Mouse (Mus musculus) thymus, adult 2 months (tissue): ENCODE data around the gene Wapl.

Source experiments
- CTCF ChIP-seq: fragments of 200-500 bp; IDR thresholded peaks from 2 replicates; pipeline ENCODE4 v1.5.1; 2012; ENCODE audit warnings: mild to moderate bottlenecking, control low read depth, low read length, moderate library complexity, borderline replicate concordance; ENCODE audit not compliant: control insufficient read depth, poor library complexity, insufficient read depth; ENCODE audit errors: extremely low read depth
- POLR2A ChIP-seq: fragments of 200-500 bp; IDR thresholded peaks from 2 replicates; pipeline ENCODE4 v1.6.1; 2012; ENCODE audit warnings: mild to moderate bottlenecking, low read length, control low read depth, moderate library complexity; ENCODE audit not compliant: control insufficient read depth, poor library complexity, insufficient read depth; ENCODE audit errors: extremely low read depth

DNA sequence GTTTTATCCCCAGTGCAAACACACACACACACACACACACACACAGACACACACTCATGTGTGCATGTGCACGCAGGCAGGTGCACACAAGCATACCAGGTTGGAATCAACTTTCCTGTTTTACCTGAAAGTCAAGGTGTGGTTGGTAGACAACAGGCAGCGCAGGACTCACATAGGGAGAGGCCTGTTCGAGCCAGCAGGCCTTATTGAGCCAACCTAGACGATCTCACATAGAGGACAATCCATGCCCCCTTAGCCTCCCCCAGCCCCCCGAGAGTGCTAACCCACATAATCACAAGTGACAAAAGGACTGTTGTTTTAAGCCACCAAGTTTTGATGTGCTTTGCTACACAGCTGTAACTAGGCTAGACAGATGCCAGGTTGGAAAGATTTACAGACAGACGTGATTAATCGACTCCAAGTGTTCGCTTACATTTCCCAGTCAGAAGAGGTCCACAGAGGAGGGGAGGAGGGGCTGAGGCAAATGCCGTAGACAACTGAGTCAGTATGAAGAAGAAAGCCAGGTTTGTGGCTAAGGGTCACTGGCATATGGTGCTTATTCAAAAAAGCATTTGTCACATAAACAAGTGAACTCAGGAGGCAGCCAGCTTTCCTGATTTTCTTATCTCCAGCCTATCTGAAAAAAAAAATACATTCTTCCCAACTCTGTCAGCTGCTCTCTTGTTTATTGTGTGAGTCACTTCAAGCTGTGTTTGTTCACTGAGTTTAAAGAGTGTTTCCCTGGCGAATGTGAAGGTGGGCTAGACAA lies 90.2 kb downstream of the Wapl start:
- TF ChIP-seq CTCF = no peak
- no peak for TF ChIP-seq POLR2A
